Mouse (Mus musculus) thymus, adult 2 months (tissue): ENCODE measurements around the gene Lancl3. TPM values are rescaled to one million over a fixed set of nuclear protein-coding genes. Genes with fewer than 3 reads are reported as not detected.
"Not testable (repeated sequence)": the region's sequence is repeated elsewhere in the genome, so short reads cannot be mapped to it uniquely, and the experiment has no call there.

ENCODE experiments used
- DNase-seq: peaks from one replicate; pipeline ENCODE4 v3.0.0; 2021
- H3K27ac ChIP-seq: fragments of 200-500 bp; 2 replicates; pipeline ENCODE4 v1.5.1; 2012; ENCODE audit warnings: low read length, control low read depth; ENCODE audit not compliant: control insufficient read depth, insufficient read depth
- H3K27me3 ChIP-seq: fragments of 200-500 bp; 2 replicates; pipeline ENCODE4 v1.6.1; 2012; ENCODE audit warnings: mild to moderate bottlenecking, low read length, moderate library complexity, mixed read lengths; ENCODE audit not compliant: control insufficient read depth, insufficient read depth
- H3K36me3 ChIP-seq: fragments of 200-500 bp; 2 replicates; pipeline ENCODE4 v1.6.1; 2012; ENCODE audit warnings: mild to moderate bottlenecking, low read length, moderate library complexity; ENCODE audit not compliant: control insufficient read depth, insufficient read depth
- H3K4me1 ChIP-seq: fragments of 200-500 bp; replicated peaks from 2 replicates; pipeline ENCODE4 v1.6.1; 2012; ENCODE audit warnings: low read length; ENCODE audit not compliant: control insufficient read depth, insufficient read depth
- H3K4me3 ChIP-seq: fragments of 200-500 bp; 2 replicates; pipeline ENCODE4 v1.5.1; 2012; ENCODE audit warnings: mild to moderate bottlenecking, low read length, control low read depth, moderate library complexity; ENCODE audit not compliant: control insufficient read depth, insufficient read depth
- CTCF ChIP-seq: fragments of 200-500 bp; IDR thresholded peaks from 2 replicates; pipeline ENCODE4 v1.5.1; 2012; ENCODE audit warnings: mild to moderate bottlenecking, control low read depth, low read length, moderate library complexity, borderline replicate concordance; ENCODE audit not compliant: control insufficient read depth, poor library complexity, insufficient read depth; ENCODE audit errors: extremely low read depth
- POLR2A ChIP-seq: fragments of 200-500 bp; IDR thresholded peaks from 2 replicates; pipeline ENCODE4 v1.6.1; 2012; ENCODE audit warnings: mild to moderate bottlenecking, low read length, control low read depth, moderate library complexity; ENCODE audit not compliant: control insufficient read depth, poor library complexity, insufficient read depth; ENCODE audit errors: extremely low read depth
- WGBS: fragments of 180-500 bp; shearing (Covaris S2); methylation state at CpG from one replicate; pipeline ENCODE4 v1.1.7; 2018; 5-methylcytosine and 5-hydroxymethylcytosine counted together
- polyA plus RNA-seq: library from polyadenylated mRNA; depleted of rRNA; stranded (reverse); fragments of >200 nt; gene quantifications from 2 replicates; pipeline ENCODE4 v1.2.3, GENCODE M21; 2012; rRNA removed

Lancl3 gene
- polyA plus RNA-seq, 1 experiment, result 0.31 TPM

DNA sequence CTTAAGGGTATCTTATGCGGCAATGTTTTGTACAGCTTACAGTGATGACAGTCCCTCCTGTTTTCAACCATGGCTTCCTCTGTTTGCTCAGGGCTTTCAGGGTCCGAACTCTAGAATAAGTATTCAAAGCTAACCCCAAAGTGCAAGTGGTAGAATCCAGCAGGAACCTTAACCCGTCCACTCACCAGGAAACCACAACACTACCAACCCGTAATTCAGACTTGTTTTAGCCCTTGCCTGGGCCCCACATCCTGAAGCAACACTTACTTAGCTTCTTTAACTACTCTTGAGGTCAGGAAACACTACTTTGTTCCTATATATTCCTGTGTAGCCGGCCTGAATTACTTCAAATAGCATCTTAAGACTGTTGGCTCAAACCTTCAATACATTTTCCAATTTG is 103.1 kb downstream of the Lancl3 start:
- Histone ChIP-seq H3K27ac (no peak overlapping the region), H3K4me3 (no peak overlapping the region), H3K36me3 (no peaks in the 10 kb centered on the region), H3K4me1 (no peaks in the 10 kb centered on the region), H3K27me3 (no peaks in the 10 kb centered on the region)
- 42% methylated on average over 5 of the region's 5 CpGs for WGBS
- DNase-seq, result no peak
- no peak for TF ChIP-seq CTCF
- no peak for TF ChIP-seq POLR2A

DNA sequence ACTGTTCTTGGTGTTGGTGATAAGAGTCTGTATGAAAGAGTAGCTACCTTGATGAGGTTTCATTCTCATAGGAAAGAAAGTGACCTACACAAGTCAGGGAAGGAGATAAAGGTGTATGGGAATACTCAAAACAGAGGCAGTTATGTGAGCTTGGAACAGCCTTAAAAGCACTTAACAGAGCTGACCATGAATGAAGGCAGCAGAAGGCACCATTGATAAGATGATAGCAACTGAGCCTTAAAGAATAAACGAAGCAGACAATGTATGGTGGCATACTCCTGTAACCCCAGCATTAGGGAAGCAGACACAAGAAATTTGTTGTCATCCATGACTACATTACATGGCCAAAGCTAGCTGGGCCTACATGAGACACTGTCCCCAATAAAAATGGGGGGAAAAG is 103.8 kb downstream of the Lancl3 start:
- TF ChIP-seq CTCF (no peak), POLR2A (no peak)
- Histone ChIP-seq H3K27me3 (no peaks in the 10 kb centered on the region), H3K36me3 (no peaks in the 10 kb centered on the region), H3K4me3 (no peak overlapping the region), H3K27ac (no peak overlapping the region), H3K4me1 (no peaks in the 10 kb centered on the region)
- DNase-seq, result no peak
- WGBS, result 94% methylated on average over 1 of the region's 1 CpGs

DNA sequence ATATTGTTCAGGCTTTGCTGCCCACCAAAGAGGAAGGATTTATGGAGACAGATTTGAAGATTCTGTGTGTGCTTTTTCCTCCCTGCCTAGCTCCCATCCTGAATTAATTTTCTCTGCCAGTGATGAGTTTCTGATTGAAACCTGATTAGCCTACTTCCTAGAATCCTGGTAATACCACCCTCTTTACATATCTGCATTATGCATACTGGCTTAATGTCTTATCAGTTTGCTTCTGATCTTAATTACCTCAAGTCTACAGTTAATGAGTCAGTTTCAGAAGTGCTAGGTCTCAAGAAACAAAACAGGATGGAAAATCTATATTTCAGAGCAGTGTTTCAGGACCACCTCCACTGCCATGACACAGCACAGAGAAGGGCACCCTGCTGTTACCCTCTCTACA is 116.8 kb downstream of the Lancl3 start:
- not testable (repeated sequence) for H3K27me3 ChIP-seq, H3K4me3 ChIP-seq, DNase-seq, H3K36me3 ChIP-seq, H3K4me1 ChIP-seq, H3K27ac ChIP-seq

Other genes starting within 250 kb of the Lancl3 start
- not detected in 2 replicates for gene Fthl17b, start 236.9 kb upstream of the Lancl3 start, polyA plus RNA-seq
- not detected in 2 replicates for gene Fthl17c, start 223.3 kb upstream of the Lancl3 start, polyA plus RNA-seq
- not detected in 2 replicates for gene Fthl17d, start 213.1 kb upstream of the Lancl3 start, polyA plus RNA-seq
- gene Fthl17e, start 166.4 kb upstream of the Lancl3 start, polyA plus RNA-seq, result not detected in 2 replicates
- not detected in 2 replicates for gene Fthl17f, start 136.9 kb upstream of the Lancl3 start, polyA plus RNA-seq
- not detected in 2 replicates for gene 4930402K13Rik, start 95.3 kb upstream of the Lancl3 start, polyA plus RNA-seq
- gene Gm14862, start 57.0 kb downstream of the Lancl3 start, polyA plus RNA-seq, result not detected in 2 replicates
- gene Xk, start 72.9 kb downstream of the Lancl3 start, polyA plus RNA-seq, result 1.6 and 2.2 TPM in 2 replicates
- 0.42 and 0.57 TPM in 2 replicates for gene H2al1m, start 83.9 kb downstream of the Lancl3 start, polyA plus RNA-seq
- gene H2al1k, start 150.7 kb downstream of the Lancl3 start, polyA plus RNA-seq, result not detected in 2 replicates